Mouse (Mus musculus): ENCODE data around the gene Hs2st1.

DNA sequence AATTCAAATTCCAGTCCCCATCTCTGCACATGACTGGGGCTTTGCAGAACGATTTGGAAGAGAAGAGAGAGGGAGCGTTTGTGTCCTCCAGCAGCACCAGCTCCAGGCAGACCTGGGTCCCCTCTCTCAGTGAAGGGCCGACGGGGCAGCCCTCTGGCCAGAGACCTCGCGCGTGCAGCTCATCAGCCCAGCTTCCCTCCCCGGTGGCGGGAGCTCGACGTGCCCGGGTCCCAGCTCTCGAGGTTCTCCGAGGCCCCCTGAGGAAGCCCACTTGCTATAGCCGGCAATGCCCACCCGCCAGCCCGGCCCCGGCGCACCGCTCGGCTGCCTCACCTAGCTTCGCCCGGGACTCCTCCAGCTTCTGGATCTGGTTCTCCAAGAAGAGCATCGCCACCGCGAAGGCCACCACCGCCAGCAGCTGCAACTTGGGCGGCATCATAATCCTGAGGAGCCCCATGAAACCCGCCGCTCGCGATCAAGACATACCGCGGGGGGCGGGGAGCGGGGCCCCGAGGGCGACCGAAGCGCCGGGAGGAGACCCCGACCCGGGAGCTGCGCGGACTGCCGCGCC is 495 bp downstream of the Hs2st1 start:
- no peak for TF ChIP-seq CTCF (IDR thresholded peaks at IDR 0.05; ENCODE audit: low read depth)
- no peak for TF ChIP-seq EP300 (IDR thresholded peaks at IDR 0.05; ENCODE audit: low read depth)
